Mouse (Mus musculus) hindbrain, embryonic 11.5 days (tissue): ENCODE measurements around the gene Ccdc162. TPM values are rescaled to one million over a fixed set of nuclear protein-coding genes. Genes with fewer than 3 reads are reported as not detected.
A peak's percentile ranks its signal among the peaks of the same experiment; 100 is the strongest.

Experiments
- ATAC-seq: fragments of 200-750 bp; cut with Nextera tagmentation; 2 replicates; pipeline ENCODE4 v1.8.0; 2017; ENCODE audit warnings: mild to moderate bottlenecking, moderate TSS enrichment, moderate library complexity; ENCODE audit not compliant: low FRiP score
- DNase-seq: peaks from one replicate; pipeline ENCODE4 v3.0.0-alpha.2; 2015; ENCODE audit warnings: low spot score
- H3K27ac ChIP-seq: fragments of 300-500 bp; sonication (generic); 2 replicates; pipeline ENCODE4 v1.5.1; 2014; ENCODE audit warnings: mild to moderate bottlenecking, low read depth, low read length
- H3K27me3 ChIP-seq: fragments of 300-500 bp; sonication (generic); 2 replicates; pipeline ENCODE4 v1.6.1; 2014; ENCODE audit warnings: mild to moderate bottlenecking, low read length, moderate library complexity, mixed read lengths; ENCODE audit not compliant: control insufficient read depth, insufficient read depth
- H3K36me3 ChIP-seq: fragments of 300-500 bp; sonication (generic); 2 replicates; pipeline ENCODE4 v1.6.1; 2014; ENCODE audit warnings: mild to moderate bottlenecking, low read length, moderate library complexity, mixed read lengths; ENCODE audit not compliant: control insufficient read depth, insufficient read depth
- H3K4me1 ChIP-seq: fragments of 300-500 bp; sonication (generic); replicated peaks from 2 replicates; pipeline ENCODE4 v1.6.1; 2014; ENCODE audit warnings: low read length, mixed read lengths; ENCODE audit not compliant: control insufficient read depth, insufficient read depth
- H3K4me2 ChIP-seq: fragments of 300-500 bp; sonication (generic); replicated peaks from 2 replicates; pipeline ENCODE4 v1.6.1; 2014; ENCODE audit warnings: mild to moderate bottlenecking, low read depth, low read length
- H3K4me3 ChIP-seq: fragments of 300-500 bp; sonication (generic); 2 replicates; pipeline ENCODE4 v1.5.1; 2014; ENCODE audit warnings: low read depth, low read length
- H3K9ac ChIP-seq: fragments of 300-500 bp; sonication (generic); 2 replicates; pipeline ENCODE4 v1.6.1; 2014; ENCODE audit warnings: low read depth, low read length
- H3K9me3 ChIP-seq: fragments of 300-500 bp; sonication (generic); 2 replicates; pipeline ENCODE4 v1.6.1; 2016; ENCODE audit warnings: low read length; ENCODE audit not compliant: control insufficient read depth
- WGBS: fragments of 180-500 bp; shearing (Covaris S2); extraction: QIAGEN DNeasy Blood & Tissue Kit; methylation state at CpG from one replicate; pipeline ENCODE4 v1.1.7; 2014; 5-methylcytosine and 5-hydroxymethylcytosine counted together
- polyA plus RNA-seq: library from polyadenylated mRNA; unstranded; fragments of >200 nt; fragmentation: Nextera tagmentation; extraction: Ambion mirVana; gene quantifications from 2 replicates; pipeline ENCODE4 v1.2.1, GENCODE M21; 2014

Ccdc162 gene
- polyA plus RNA-seq, 1 experiment from 2014 or later = 0.74 TPM

GRCm38 (mm10) chr10:41572274-41572673, 144.2 kb downstream of the Ccdc162 start:
- H3K36me3 ChIP-seq = no peaks in the 10 kb centered on the region
- H3K4me1 ChIP-seq = no peaks in the 10 kb centered on the region
- no peak for ATAC-seq
- no peak for DNase-seq
- H3K27me3 ChIP-seq = no peaks in the 10 kb centered on the region
- no peak overlapping the region for H3K4me3 ChIP-seq
- H3K9me3 ChIP-seq = no peaks in the 10 kb centered on the region
- no peak overlapping the region for H3K9ac ChIP-seq
- H3K4me2 ChIP-seq = no peak overlapping the region
- WGBS = 86% methylated on average over 4 of the region's 4 CpGs
- no peak overlapping the region for H3K27ac ChIP-seq

DNA sequence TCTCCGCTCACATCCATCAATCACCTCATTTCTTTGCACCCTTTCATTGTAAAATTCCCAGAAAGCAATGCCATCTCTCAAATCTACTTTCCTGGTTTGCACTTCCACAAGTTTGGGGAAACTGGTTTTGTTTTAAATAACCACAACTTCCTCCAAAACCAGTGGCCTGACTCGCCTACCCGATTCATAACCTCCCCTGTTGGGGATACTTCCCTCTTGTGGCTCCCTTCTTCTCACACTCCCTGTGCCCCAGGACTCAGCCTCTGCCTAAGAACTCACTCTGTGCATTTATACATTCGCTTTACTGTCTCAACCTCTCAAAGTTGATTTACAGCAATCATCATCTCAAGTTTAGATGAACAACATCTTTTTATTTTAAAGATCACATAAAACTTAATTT, 145.4 kb downstream of the Ccdc162 start:
- no peaks in the 10 kb centered on the region for H3K9me3 ChIP-seq
- ATAC-seq (no peak), DNase-seq (no peak)
- H3K4me2 ChIP-seq = no peak overlapping the region
- H3K27ac ChIP-seq = no peak overlapping the region
- H3K4me3 ChIP-seq = no peak overlapping the region
- no peaks in the 10 kb centered on the region for H3K36me3 ChIP-seq
- H3K27me3 ChIP-seq = no peaks in the 10 kb centered on the region
- 78% methylated on average over 4 of the region's 4 CpGs for WGBS
- H3K9ac ChIP-seq = no peak overlapping the region
- H3K4me1 ChIP-seq = no peaks in the 10 kb centered on the region

- Histone ChIP-seq H3K9me3 (no peaks in the 10 kb centered on the region), H3K27ac (no peak overlapping the region), H3K4me3 (no peak overlapping the region), H3K4me2 (no peak overlapping the region), H3K27me3 (no peaks in the 10 kb centered on the region), H3K36me3 (no peaks in the 10 kb centered on the region), H3K9ac (no peak overlapping the region), H3K4me1 (no peaks in the 10 kb centered on the region)
- ATAC-seq (no peak), DNase-seq (no peak)
- 45% methylated on average over 3 of the region's 3 CpGs for WGBS
These were observed 148.1 kb downstream of the Ccdc162 start for GRCm38 (mm10) chr10:41568306-41568705.

- Histone ChIP-seq H3K9me3 (no peaks in the 10 kb centered on the region), H3K9ac (no peak overlapping the region), H3K27ac (no peak overlapping the region), H3K4me2 (no peak overlapping the region), H3K27me3 (no peaks in the 10 kb centered on the region), H3K4me1 (no peaks in the 10 kb centered on the region), H3K4me3 (no peak overlapping the region), H3K36me3 (no peaks in the 10 kb centered on the region)
- 44% methylated on average over 5 of the region's 5 CpGs for WGBS
- ATAC-seq = no peak
- DNase-seq = no peak
These were observed 151.3 kb downstream of the Ccdc162 start for GRCm38 (mm10) chr10:41565141-41565540.

DNA sequence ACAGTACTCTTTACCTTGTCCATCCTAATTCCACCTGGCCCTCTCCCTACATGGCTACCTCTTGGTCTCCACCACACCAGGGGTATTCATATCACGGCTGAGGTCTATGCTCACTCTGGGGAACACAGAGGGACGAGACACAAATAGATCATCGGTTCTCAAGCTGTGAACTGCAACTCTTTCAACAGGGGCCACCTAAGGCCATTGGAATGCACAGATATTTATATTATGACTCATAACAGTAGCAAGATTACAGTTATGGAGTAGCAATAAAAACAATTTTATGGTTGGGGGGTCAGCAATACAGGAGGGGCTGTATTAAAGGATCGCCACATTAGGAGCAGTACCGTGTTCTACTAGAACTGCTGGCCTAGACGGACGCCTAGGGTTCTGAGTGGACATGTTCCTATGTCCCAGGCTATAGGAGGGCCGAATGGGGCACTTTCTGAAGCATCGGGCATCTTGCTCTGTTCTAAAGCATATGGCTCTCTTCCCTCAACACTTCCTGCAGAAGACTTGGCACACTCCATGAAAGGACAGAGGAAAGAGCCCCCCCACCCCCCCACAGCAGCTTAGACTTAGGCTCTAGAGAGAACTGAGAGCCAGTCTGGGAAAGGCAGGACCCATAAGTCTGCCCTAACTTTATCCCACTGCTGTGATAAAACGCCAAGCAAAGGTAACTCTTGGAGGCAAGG, 154.6 kb downstream of the Ccdc162 start:
- DNase-seq (no peak), ATAC-seq (no peak)
- H3K4me2 ChIP-seq = no peak overlapping the region
- WGBS = 91% methylated on average over 10 of the region's 10 CpGs
- no peaks in the 10 kb centered on the region for H3K9me3 ChIP-seq
- H3K4me1 ChIP-seq = no peaks in the 10 kb centered on the region
- no peak overlapping the region for H3K27ac ChIP-seq
- no peak overlapping the region for H3K9ac ChIP-seq
- no peaks in the 10 kb centered on the region for H3K36me3 ChIP-seq
- H3K27me3 ChIP-seq = no peaks in the 10 kb centered on the region
- H3K4me3 ChIP-seq = no peak overlapping the region

DNA sequence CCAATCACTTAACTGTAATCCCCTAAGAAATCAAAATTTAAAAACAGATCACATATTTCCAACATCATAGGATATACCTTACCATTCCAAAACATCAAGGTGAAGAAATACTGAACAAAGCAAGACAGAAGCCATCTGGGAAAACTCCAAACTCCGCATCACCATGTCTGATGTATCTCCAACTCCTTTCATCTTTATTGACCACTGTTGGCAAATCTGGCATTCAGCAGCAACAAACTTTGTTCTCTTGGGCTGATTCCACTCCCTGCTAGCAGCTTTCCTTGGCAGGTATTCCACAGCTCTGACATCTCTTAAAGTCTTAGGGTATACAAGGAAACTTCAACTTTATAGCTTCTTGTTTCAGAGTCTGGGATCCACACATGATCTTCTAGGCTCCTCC, 158.0 kb downstream of the Ccdc162 start:
- Histone ChIP-seq H3K27ac (no peak overlapping the region), H3K27me3 (no peaks in the 10 kb centered on the region), H3K4me1 (no peaks in the 10 kb centered on the region), H3K4me2 (no peak overlapping the region), H3K9me3 (no peaks in the 10 kb centered on the region), H3K4me3 (no peak overlapping the region), H3K36me3 (no peaks in the 10 kb centered on the region), H3K9ac (no peak overlapping the region)
- ATAC-seq = no peak
- WGBS = 94% methylated on average over 1 of the region's 1 CpGs
- no peak for DNase-seq

- Histone ChIP-seq H3K4me3 (no peak overlapping the region), H3K27me3 (no peaks in the 10 kb centered on the region), H3K9ac (no peak overlapping the region), H3K4me2 (no peak overlapping the region), H3K27ac (no peak overlapping the region), H3K4me1 (no peaks in the 10 kb centered on the region), H3K36me3 (no peaks in the 10 kb centered on the region), H3K9me3 (no peaks in the 10 kb centered on the region)
- WGBS = 89% methylated on average over 3 of the region's 3 CpGs
- no peak for ATAC-seq
- no peak for DNase-seq
These were observed 161.4 kb downstream of the Ccdc162 start for GRCm38 (mm10) chr10:41555081-41555480.

DNA sequence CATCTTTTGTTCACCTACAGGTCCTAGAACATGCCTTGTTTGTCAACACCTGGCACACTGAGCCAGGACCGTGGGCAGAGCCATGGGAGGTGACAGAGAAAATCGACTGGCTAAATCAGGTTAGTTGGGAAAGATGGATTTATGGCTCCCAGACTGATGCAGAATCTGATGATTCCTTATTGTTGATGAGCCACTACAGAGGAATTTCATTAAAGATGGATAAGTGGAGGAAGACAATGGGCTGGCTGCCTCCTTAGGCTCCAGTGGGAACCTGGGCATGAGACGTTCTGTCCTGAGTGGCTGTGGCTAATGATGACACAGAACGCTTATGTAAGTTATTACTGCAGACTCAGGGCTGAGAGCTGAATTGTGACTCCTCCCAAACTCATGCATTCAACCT, 162.7 kb downstream of the Ccdc162 start:
- no peak for DNase-seq
- Histone ChIP-seq H3K4me2 (no peak overlapping the region), H3K27ac (no peak overlapping the region), H3K9ac (no peak overlapping the region), H3K9me3 (0 out of 2 replicates have a peak, but pooled peaks cover 4% of the 10 kb centered on the region), H3K27me3 (no peaks in the 10 kb centered on the region), H3K36me3 (no peaks in the 10 kb centered on the region), H3K4me1 (no peaks in the 10 kb centered on the region), H3K4me3 (no peak overlapping the region)
- ATAC-seq = no peak
- WGBS = 74% methylated on average over 4 of the region's 4 CpGs

- Histone ChIP-seq H3K9me3 (0 out of 2 replicates have a peak, but pooled peaks cover 4% of the 10 kb centered on the region), H3K27ac (no peak overlapping the region), H3K36me3 (no peaks in the 10 kb centered on the region), H3K27me3 (no peaks in the 10 kb centered on the region), H3K4me2 (no peak overlapping the region), H3K4me1 (no peaks in the 10 kb centered on the region), H3K9ac (no peak overlapping the region), H3K4me3 (no peak overlapping the region)
- DNase-seq (peak; percentile 11), ATAC-seq (no peak)
- WGBS = 51% methylated on average over 14 of the region's 14 CpGs
These were observed 163.4 kb downstream of the Ccdc162 start for GRCm38 (mm10) chr10:41552847-41553589.
